Mouse (Mus musculus) forebrain, embryonic 15.5 days (tissue): ENCODE measurements around the gene Coq8b. TPM values are rescaled to one million over a fixed set of nuclear protein-coding genes. Genes with fewer than 3 reads are reported as not detected.
A peak's percentile ranks its signal among the peaks of the same experiment; 100 is the strongest.

Source experiments
- ATAC-seq: fragments of 200-750 bp; cut with Nextera tagmentation; replicated peaks from 2 replicates; pipeline ENCODE4 v1.8.0; 2017; ENCODE audit warnings: mild to moderate bottlenecking, moderate TSS enrichment, moderate library complexity
- H3K27ac ChIP-seq: fragments of 300-500 bp; sonication (generic); replicated peaks from 2 replicates; pipeline ENCODE4 v1.5.1; 2015; ENCODE audit warnings: mild to moderate bottlenecking, inconsistent platforms
- H3K27me3 ChIP-seq: fragments of 300-500 bp; sonication (generic); 2 replicates; pipeline ENCODE4 v1.6.1; 2015; ENCODE audit warnings: inconsistent platforms
- H3K36me3 ChIP-seq: fragments of 300-500 bp; sonication (generic); 2 replicates; pipeline ENCODE4 v1.6.1; 2015; ENCODE audit warnings: mild to moderate bottlenecking, inconsistent platforms
- H3K4me1 ChIP-seq: fragments of 300-500 bp; sonication (generic); 2 replicates; pipeline ENCODE4 v1.6.1; 2015; ENCODE audit warnings: inconsistent platforms
- H3K4me2 ChIP-seq: fragments of 300-500 bp; sonication (generic); replicated peaks from 2 replicates; pipeline ENCODE4 v1.6.1; 2015; ENCODE audit warnings: mild to moderate bottlenecking, inconsistent platforms
- H3K4me3 ChIP-seq: fragments of 300-500 bp; sonication (generic); 2 replicates; pipeline ENCODE4 v1.5.1; 2015; ENCODE audit warnings: mild to moderate bottlenecking, inconsistent platforms
- H3K9ac ChIP-seq: fragments of 300-500 bp; sonication (generic); replicated peaks from 2 replicates; pipeline ENCODE4 v1.6.1; 2015; ENCODE audit warnings: mild to moderate bottlenecking, inconsistent platforms
- H3K9me3 ChIP-seq: fragments of 300-500 bp; sonication (generic); 2 replicates; pipeline ENCODE4 v1.6.1; 2016; ENCODE audit warnings: inconsistent platforms
- WGBS: fragments of 180-500 bp; shearing (Covaris S2); methylation state at CpG from one replicate; pipeline ENCODE4 v1.1.7; 2015; ENCODE audit warnings: mixed read lengths; 5-methylcytosine and 5-hydroxymethylcytosine counted together
- polyA plus RNA-seq: library from polyadenylated mRNA; unstranded; fragments of >200 nt; fragmentation: Nextera tagmentation; extraction: Ambion mirVana; gene quantifications from 2 replicates; pipeline ENCODE4 v1.2.1, GENCODE M21; 2015

The Coq8b gene
- polyA plus RNA-seq, 1 experiment from 2014 or later, result 27.8 TPM

DNA sequence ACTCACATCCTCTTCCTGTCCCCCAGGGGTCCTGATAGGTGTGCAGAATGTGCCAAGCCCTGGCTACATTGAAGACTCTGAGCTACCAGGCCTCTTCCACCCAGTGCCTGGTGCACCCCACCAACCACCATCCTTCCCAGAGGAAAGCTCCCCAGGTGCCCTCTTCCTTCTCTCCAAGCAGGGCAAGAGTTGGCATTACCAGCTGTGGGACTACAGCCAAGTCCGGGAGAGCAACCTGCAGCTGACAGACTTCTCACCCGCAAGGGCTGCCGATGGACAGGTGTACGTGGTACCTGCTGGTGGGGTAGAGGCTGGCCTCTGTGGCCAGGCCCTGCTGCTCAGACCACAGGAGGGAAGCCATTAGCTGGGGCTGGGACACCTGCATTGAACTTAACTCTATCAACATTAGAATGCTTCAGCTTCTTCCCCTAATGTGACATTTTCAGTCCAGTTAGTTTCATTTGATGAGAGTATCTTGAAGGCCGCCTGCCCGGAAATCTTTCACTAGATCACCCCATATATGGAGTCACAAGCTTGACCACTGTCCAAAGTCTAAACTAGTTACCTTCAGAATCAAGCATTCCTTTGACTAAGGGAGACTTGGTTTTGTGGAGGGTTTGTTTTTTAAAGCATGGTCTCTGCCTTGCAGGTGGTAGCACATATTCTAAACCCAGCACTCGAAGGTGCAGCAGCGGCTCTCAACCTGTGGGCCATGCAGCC is 28.9 kb upstream of the Coq8b start:
- Histone ChIP-seq H3K4me2 (no peak overlapping the region), H3K27me3 (no peaks in the 10 kb centered on the region), H3K9me3 (no peaks in the 10 kb centered on the region), H3K4me3 (no peak overlapping the region), H3K4me1 (no peaks in the 10 kb centered on the region), H3K9ac (no peak overlapping the region), H3K36me3 (peaks cover 36% of the 10 kb centered on the region), H3K27ac (no peak overlapping the region)
- WGBS, result 96% methylated on average over 8 of the region's 8 CpGs
- no peak for ATAC-seq

DNA sequence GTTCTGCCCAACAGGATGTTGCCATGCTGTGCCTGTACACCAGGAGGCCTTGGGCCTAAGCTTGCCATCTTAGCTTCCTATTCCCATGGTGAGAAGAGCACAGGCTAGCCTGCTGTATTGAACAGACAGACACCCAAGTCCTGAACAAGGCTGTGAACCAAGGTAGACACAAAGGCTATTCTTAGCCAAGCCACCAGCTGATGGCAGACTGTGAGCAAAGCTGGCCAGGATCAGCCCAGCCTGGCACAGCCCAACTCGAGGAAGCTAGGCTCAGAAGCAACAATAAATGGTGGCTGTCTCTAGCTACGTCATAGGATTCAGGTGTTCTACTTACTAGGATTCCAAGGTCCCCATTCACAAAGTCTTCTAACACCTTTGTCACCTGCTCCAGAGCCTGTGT is 20.2 kb upstream of the Coq8b start:
- H3K27me3 ChIP-seq, result no peaks in the 10 kb centered on the region
- H3K36me3 ChIP-seq, result peaks cover 69% of the 10 kb centered on the region

DNA sequence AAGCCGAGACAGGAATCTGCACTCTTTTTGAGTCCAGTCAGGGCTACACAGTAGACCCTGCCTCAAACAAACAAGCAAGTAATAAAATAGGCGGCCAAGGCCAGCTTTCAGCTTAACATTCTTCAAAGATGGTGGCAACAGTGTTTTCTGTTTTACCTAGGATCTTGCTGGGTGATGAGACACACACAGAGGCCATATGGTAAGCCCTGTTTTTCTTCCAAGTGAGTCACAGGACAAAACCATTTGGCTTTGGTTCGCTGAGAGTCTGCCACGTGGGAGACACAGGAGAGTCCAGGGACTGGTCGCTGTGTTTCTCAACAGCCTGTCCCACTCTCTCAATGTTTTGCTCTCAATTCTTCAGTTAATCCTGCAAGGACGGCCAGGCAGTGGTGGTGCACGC is 14.2 kb upstream of the Coq8b start:
- H3K4me2 ChIP-seq, result no peak overlapping the region
- no peak overlapping the region for H3K4me3 ChIP-seq
- H3K4me1 ChIP-seq, result peaks cover 6% of the 10 kb centered on the region
- ATAC-seq, result no peak
- WGBS, result 89% methylated on average over 7 of the region's 7 CpGs
- no peaks in the 10 kb centered on the region for H3K9me3 ChIP-seq
- peaks cover 34% of the 10 kb centered on the region for H3K36me3 ChIP-seq
- H3K27ac ChIP-seq, result no peak overlapping the region
- no peak overlapping the region for H3K9ac ChIP-seq
- no peaks in the 10 kb centered on the region for H3K27me3 ChIP-seq

More for the DNA sequence above, 20.2 kb upstream of the Coq8b start:
- no peak overlapping the region for H3K9ac ChIP-seq
- no peak overlapping the region for H3K4me2 ChIP-seq
- H3K4me3 ChIP-seq, result no peak overlapping the region
- 79% methylated on average over 2 of the region's 2 CpGs for WGBS
- H3K9me3 ChIP-seq, result no peaks in the 10 kb centered on the region
- no peaks in the 10 kb centered on the region for H3K4me1 ChIP-seq
- no peak overlapping the region for H3K27ac ChIP-seq
- ATAC-seq, result no peak

DNA sequence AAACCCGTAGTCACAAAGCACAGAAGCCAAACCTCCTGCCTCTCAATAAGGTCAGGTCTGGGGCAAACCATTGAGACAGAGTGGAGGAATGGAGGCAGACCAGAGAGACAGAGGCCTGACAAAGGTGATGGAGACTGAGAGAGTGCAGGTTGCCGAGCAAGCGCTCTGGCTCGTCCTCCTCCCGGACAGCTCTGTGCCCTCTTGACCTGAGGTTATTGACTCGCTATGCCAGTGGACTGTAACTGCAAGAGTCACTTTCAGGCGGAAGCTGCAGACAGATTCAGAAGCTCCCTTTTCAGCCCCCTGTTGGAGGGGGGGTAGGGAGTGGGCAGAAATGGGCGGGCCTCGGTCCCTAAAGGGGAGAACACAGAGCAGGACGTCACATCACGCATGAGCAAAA is 12.9 kb upstream of the Coq8b start:
- no peak for ATAC-seq
- WGBS, result 90% methylated on average over 11 of the region's 11 CpGs
- Histone ChIP-seq H3K36me3 (peaks cover 24% of the 10 kb centered on the region), H3K27me3 (no peaks in the 10 kb centered on the region), H3K27ac (no peak overlapping the region), H3K4me1 (peaks cover 19% of the 10 kb centered on the region), H3K9me3 (no peaks in the 10 kb centered on the region), H3K9ac (no peak overlapping the region), H3K4me2 (no peak overlapping the region), H3K4me3 (no peak overlapping the region)

DNA sequence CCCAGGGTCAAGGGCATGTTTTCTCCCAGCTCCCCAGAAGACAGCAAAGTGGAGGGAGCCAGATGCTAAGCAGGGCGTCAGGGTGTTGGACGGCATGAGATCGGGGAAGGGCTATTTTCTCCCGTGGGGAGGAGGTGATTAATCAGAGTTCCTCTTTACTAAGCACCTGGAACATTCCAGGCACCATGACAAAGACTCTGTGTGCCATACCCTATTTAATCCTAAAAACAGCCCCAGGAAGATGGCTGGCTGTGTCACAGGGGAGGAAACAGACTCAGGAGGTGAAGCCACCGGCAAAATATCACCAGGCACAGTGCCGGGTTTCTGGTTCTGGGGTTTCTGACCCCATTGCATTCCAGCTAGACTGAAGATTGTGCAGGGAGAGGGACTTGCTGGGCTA is 10.9 kb upstream of the Coq8b start:
- Histone ChIP-seq H3K4me2 (no peak overlapping the region), H3K36me3 (peaks cover 14% of the 10 kb centered on the region; the same call in 1 of the 2 replicates), H3K27ac (no peak overlapping the region), H3K27me3 (no peaks in the 10 kb centered on the region), H3K4me3 (no peak overlapping the region), H3K9ac (no peak overlapping the region), H3K4me1 (peaks cover 39% of the 10 kb centered on the region), H3K9me3 (no peaks in the 10 kb centered on the region)
- no peak for ATAC-seq
- WGBS, result 86% methylated on average over 6 of the region's 6 CpGs

DNA sequence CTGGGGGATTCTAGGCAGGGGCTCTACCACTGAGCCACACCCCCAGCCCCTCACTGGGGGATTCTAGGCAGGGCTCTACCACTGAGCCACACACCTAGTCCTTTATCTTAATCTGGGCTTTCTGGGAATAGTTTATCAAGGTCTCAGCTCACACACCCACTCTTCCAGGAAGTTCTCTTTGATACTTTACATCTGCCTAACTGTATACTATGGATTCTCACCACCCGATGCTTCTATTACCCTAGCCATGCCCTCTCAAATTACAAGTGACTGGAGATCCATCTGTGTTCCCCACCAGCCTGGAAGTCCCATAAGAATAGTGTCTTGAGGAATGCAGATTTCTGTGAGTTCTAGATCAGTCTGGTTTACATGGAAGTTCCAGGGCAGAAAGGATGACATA is 10.3 kb upstream of the Coq8b start:
- Histone ChIP-seq H3K4me2 (no peak overlapping the region), H3K27ac (no peak overlapping the region), H3K27me3 (no peaks in the 10 kb centered on the region), H3K4me3 (no peak overlapping the region), H3K9me3 (no peaks in the 10 kb centered on the region), H3K9ac (no peak overlapping the region), H3K36me3 (peaks cover 13% of the 10 kb centered on the region; the same call in 1 of the 2 replicates), H3K4me1 (peaks cover 45% of the 10 kb centered on the region)
- ATAC-seq, result no peak
- WGBS, result 82% methylated on average over 1 of the region's 1 CpGs

DNA sequence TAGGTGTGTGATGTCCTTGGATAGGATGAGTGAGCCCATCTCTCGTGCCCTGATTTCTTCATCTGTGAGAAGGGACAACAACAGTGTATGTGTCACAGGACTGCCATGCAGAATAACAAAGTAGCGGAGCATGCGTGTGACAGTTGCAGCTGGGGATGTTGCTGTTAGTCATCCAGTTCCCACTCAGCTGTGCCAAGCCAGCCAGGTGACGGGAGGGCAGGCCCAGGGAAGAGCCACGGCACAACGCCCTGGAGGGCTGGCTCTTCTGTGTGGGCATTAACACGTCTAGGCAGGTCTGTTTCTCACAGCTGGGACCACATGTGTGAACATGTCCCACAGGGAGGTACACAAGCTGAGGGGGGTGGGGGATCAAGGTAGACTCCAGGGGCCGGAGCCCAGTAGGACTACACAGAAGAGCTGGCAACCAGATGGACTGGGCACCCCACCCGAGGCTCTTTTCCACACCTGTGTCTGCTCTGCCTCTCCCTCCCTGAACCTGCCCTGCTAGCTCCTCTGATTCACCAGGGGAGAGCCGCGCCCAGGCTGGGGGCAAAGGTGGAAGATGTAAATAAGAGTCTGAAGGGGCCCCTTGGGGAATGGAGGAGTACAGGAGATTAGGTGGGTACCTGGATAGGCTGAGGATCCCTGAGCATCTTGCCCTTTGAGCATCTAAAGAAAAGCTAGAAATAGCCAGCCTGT is 7.8 kb upstream of the Coq8b start:
- no peak for ATAC-seq
- H3K27ac ChIP-seq, result no peak overlapping the region
- H3K4me1 ChIP-seq, result peaks cover 52% of the 10 kb centered on the region
- H3K4me2 ChIP-seq, result peak overlapping the region; percentile 77
- peaks cover 2% of the 10 kb centered on the region; the same call in 1 of the 2 replicates for H3K36me3 ChIP-seq
- WGBS, result 67% methylated on average over 11 of the region's 11 CpGs
- H3K9ac ChIP-seq, result peak overlapping the region; percentile 92
- no peaks in the 10 kb centered on the region for H3K27me3 ChIP-seq
- H3K9me3 ChIP-seq, result no peaks in the 10 kb centered on the region
- peak overlapping the region; percentile 86 for H3K4me3 ChIP-seq

DNA sequence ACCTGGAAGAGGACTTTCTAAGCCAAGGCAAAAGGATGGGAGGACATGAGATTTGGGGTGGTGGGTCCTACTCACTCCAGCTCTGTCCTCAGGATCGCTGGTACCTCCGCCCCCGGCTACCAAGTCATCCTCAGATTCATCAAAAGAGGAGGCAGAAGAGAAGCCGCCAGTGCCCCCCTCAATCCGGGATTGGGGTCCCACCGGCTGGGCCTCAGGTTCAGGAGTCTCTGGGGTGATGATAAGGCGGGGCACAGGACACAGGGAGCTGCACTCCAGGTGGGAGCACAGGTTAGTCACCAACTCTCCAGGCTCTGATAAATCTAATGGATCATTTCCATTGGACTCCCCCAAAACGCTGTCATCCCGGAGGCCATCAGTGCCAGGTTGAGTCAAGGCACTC is 5.5 kb upstream of the Coq8b start:
- H3K4me3 ChIP-seq, result peak overlapping the region; percentile 86
- peaks cover 2% of the 10 kb centered on the region; the same call in 1 of the 2 replicates for H3K36me3 ChIP-seq
- peak overlapping the region; percentile 77 for H3K4me2 ChIP-seq
- H3K27ac ChIP-seq, result no peak overlapping the region
- H3K9me3 ChIP-seq, result no peaks in the 10 kb centered on the region
- peaks cover 52% of the 10 kb centered on the region for H3K4me1 ChIP-seq
- WGBS, result 23% methylated on average over 9 of the region's 9 CpGs
- H3K9ac ChIP-seq, result peak overlapping the region; percentile 92
- ATAC-seq, result no peak
- H3K27me3 ChIP-seq, result no peaks in the 10 kb centered on the region

DNA sequence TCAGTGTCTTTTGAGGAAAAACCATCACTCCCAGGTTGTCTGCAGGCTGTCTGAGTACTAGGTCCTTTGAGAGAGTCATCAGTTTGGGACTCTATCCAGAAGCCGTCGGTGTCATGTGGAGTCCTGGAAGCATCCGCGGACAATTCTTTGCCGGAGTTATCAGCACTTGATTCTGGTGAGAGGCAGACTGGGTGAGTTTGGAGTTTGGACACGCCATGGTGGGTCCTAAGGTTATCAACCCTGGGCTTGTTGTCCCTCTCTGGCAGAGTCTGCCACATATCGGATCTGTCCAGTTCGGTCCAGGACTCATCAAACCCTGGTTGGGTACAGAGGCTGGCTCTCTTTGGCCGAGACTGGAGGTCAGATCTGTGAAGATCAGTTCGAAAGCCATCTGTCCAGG is 5.1 kb upstream of the Coq8b start:
- ATAC-seq, result peak; percentile 1; the same call in 1 of the 2 replicates
- H3K4me1 ChIP-seq, result peaks cover 52% of the 10 kb centered on the region
- 3% methylated on average over 10 of the region's 10 CpGs for WGBS

DNA sequence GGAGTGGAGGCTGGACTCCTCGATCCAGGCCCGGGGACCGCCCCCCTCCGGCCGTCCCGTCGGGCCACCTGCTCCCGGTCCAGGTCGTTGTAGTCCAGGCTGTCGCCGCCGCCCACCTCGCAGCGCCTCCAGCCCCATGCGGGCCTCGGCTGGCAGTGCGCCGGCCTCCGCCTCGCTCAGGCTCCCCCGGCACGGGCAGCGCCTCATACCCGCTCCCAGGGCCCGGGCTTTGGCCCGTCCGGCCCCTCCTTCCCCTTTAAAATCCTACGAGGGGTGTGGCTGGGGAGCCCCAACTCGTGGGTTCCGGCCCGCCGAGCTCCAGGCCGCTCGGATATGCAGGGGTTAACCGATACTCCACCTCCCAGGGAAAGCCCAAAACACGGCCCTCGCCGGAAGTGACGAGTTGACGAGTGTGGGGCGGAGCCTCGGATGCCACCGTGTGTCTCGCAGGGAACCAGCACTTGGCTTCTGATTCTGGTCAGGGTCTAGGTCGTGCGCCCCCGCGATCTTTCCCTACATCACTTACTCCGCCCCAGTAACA is 4.5 kb upstream of the Coq8b start, which contains the start of gene Itpkc:
Gene Itpkc (minus strand): TSS at position 381 of the 541 bp plus-strand sequence.
- Histone ChIP-seq H3K27ac (peak within 1 kb of the TSS; percentile 81), H3K4me3 (peak within 1 kb of the TSS; percentile 86), H3K9ac (peak within 1 kb of the TSS; percentile 92), H3K9me3 (no peaks in the 10 kb centered on the region), H3K4me2 (peak within 1 kb of the TSS; percentile 77), H3K4me1 (peaks cover 50% of the 10 kb centered on the region), H3K27me3 (no peaks in the 10 kb centered on the region), H3K36me3 (no peaks in the 10 kb centered on the region)
- ATAC-seq, result peak; percentile 81
- under 1% methylated on average over 49 of the region's 49 CpGs for WGBS

More for the DNA sequence above, 5.1 kb upstream of the Coq8b start:
- Histone ChIP-seq H3K9ac (peak overlapping the region; percentile 92), H3K9me3 (no peaks in the 10 kb centered on the region), H3K27me3 (no peaks in the 10 kb centered on the region), H3K36me3 (peaks cover 2% of the 10 kb centered on the region; the same call in 1 of the 2 replicates), H3K27ac (peak overlapping the region; percentile 81), H3K4me2 (peak overlapping the region; percentile 77), H3K4me3 (peak overlapping the region; percentile 86)

DNA sequence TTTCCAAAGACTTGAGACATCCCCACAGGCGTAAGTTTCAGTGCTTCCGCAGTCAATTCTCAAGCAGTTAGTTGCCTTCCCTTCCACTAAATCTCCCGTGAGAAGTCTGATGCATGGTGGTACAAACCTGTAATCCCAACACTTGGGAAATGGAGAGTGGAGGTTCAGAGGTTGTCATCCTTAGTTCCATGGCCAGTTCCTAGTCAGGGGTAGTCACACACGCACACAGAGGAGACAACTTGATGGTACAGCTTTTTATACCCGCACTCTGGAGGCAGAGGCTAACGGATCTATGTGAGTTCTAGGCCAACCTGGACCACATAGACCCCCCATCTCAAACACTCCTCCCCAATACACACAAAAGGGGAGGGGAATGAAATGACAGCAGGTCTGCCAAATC is 4.0 kb upstream of the Coq8b start:
- H3K27ac ChIP-seq, result peak overlapping the region; percentile 81
- peaks cover 50% of the 10 kb centered on the region for H3K4me1 ChIP-seq

DNA sequence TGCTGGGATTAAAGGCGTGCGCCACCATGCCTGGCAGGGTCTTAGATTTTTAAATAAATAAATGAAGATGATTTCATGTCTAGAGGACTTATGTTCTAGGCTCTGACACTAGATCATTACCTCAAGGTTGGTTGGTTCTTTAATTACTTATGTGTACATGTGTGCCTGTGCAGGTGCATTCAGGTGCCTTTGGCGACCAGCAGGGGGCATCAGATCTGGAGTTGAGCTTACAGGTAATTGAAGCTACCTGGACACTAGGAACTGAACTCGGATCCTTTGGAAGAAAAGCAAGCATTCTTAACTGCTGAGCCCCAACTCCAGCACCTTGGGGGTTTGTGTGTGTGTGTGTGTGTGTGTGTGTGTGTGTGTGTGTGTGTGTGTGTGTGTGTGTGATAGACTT is 2.0 kb upstream of the Coq8b start:
- no peaks in the 10 kb centered on the region for H3K9me3 ChIP-seq
- WGBS, result 83% methylated on average over 4 of the region's 4 CpGs
- no peak overlapping the region for H3K4me3 ChIP-seq
- no peak overlapping the region for H3K4me2 ChIP-seq
- H3K9ac ChIP-seq, result no peak overlapping the region
- H3K27ac ChIP-seq, result no peak overlapping the region
- H3K4me1 ChIP-seq, result peaks cover 37% of the 10 kb centered on the region
- H3K36me3 ChIP-seq, result no peaks in the 10 kb centered on the region
- H3K27me3 ChIP-seq, result no peaks in the 10 kb centered on the region
- no peak for ATAC-seq

More for the DNA sequence above, 4.0 kb upstream of the Coq8b start:
- Histone ChIP-seq H3K9me3 (no peaks in the 10 kb centered on the region), H3K9ac (peak overlapping the region; percentile 92), H3K4me2 (peak overlapping the region; percentile 77), H3K4me3 (peak overlapping the region; percentile 86), H3K36me3 (no peaks in the 10 kb centered on the region), H3K27me3 (no peaks in the 10 kb centered on the region)
- WGBS, result 16% methylated on average over 6 of the region's 6 CpGs
- ATAC-seq, result 0 out of 2 replicates have a peak, but pooled peaks have one; percentile 2
